Mouse (Mus musculus) heart, postnatal 14 days (tissue): ENCODE measurements at regions not wholly inside any gene's neighbourhood (a gene's known extent, or its start where the extent isn't known, plus 50 kb on each side); places are given as distances from the start of the nearest gene placed in this dataset.

ENCODE experiments used
- DNase-seq, 2 experiments: peaks; one replicate each; pipeline ENCODE4 v3.0.0; 2021 to 2022
- intact Hi-C: fragments of 180-260 bp; cut with DNase I; formaldehyde crosslinking; loops from one replicate; pipeline ENCODE4 v1.15.1; 2025

GRCm38 (mm10) chr8:30797341-30797740 is 2631.2 kb upstream of the 5930422O12Rik start:
- DNase-seq: no peak
- intact Hi-C loops: no loop called here

- intact Hi-C loops: no loop called here
- no peak for DNase-seq
Observed at GRCm38 (mm10) chr8:30817028-30817427, 2611.5 kb upstream of the 5930422O12Rik start.

- no peak for DNase-seq
- intact Hi-C loops: no loop called here
Observed at GRCm38 (mm10) chr8:30822835-30823587, 2605.5 kb upstream of the 5930422O12Rik start.

GRCm38 (mm10) chr8:30823588-30823938 is 2604.9 kb upstream of the 5930422O12Rik start:
- intact Hi-C loops: no loop called here

GRCm38 (mm10) chr8:30826021-30826420 is 2602.5 kb upstream of the 5930422O12Rik start:
- intact Hi-C loops: no loop called here
- DNase-seq: no peak

More at GRCm38 (mm10) chr8:30823588-30823938, 2604.9 kb upstream of the 5930422O12Rik start:
- no peak for DNase-seq

- DNase-seq: no peak
- intact Hi-C loops: no loop called here
Observed at GRCm38 (mm10) chr8:30838056-30838455, 2590.5 kb upstream of the 5930422O12Rik start.

GRCm38 (mm10) chr8:30840064-30840463 is 2588.4 kb upstream of the 5930422O12Rik start:
- DNase-seq: peak; percentile 70 to 84
- intact Hi-C loops: loop anchor here (1.0 kb wide), 2 partner anchors 84 to 193 kb away; no protein-coding TSS in a partner anchor

- intact Hi-C loops: no loop called here
Observed at GRCm38 (mm10) chr8:30863017-30863416, 2565.5 kb upstream of the 5930422O12Rik start.

GRCm38 (mm10) chr8:30906044-30906695 is 2522.3 kb upstream of the 5930422O12Rik start:
- intact Hi-C loops: no loop called here
- DNase-seq: no peak

More at GRCm38 (mm10) chr8:30863017-30863416, 2565.5 kb upstream of the 5930422O12Rik start:
- DNase-seq: no peak

- intact Hi-C loops: no loop called here
- DNase-seq: peak; percentile 6 to 18
Observed at GRCm38 (mm10) chr8:30913664-30914063, 2514.8 kb upstream of the 5930422O12Rik start.

- intact Hi-C loops: no loop called here
- DNase-seq: no peak
Observed at GRCm38 (mm10) chr8:30915127-30915526, 2513.4 kb upstream of the 5930422O12Rik start.

GRCm38 (mm10) chr8:30915601-30916171 is 2512.8 kb upstream of the 5930422O12Rik start:
- intact Hi-C loops: no loop called here
- peak in 1 of 2 experiments; percentile 11 for DNase-seq

- peak; percentile 2 to 3 for DNase-seq
- intact Hi-C loops: no loop called here
Observed at GRCm38 (mm10) chr8:30916184-30916751, 2512.2 kb upstream of the 5930422O12Rik start.

GRCm38 (mm10) chr8:30921451-30921850 is 2507.1 kb upstream of the 5930422O12Rik start:
- intact Hi-C loops: no loop called here
- no peak for DNase-seq

- intact Hi-C loops: loop anchor here (1.0 kb wide), 1 partner anchor 83 kb away; no protein-coding TSS in a partner anchor
- DNase-seq: peak; percentile 34 to 74
Observed at GRCm38 (mm10) chr8:30923301-30924159, 2505.0 kb upstream of the 5930422O12Rik start.

GRCm38 (mm10) chr8:30924160-30924534 is 2504.4 kb upstream of the 5930422O12Rik start:
- intact Hi-C loops: loop anchor here (1.0 kb wide), 1 partner anchor 84 kb away; no protein-coding TSS in a partner anchor
- no peak for DNase-seq

GRCm38 (mm10) chr8:30924656-30925055 is 2503.9 kb upstream of the 5930422O12Rik start:
- intact Hi-C loops: loop anchor here (1.0 kb wide), 1 partner anchor 84 kb away; no protein-coding TSS in a partner anchor
- no peak for DNase-seq

GRCm38 (mm10) chr8:30937449-30938075 is 2490.9 kb upstream of the 5930422O12Rik start:
- intact Hi-C loops: no loop called here
- no peak for DNase-seq

GRCm38 (mm10) chr8:30940901-30941300 is 2487.6 kb upstream of the 5930422O12Rik start:
- no peak for DNase-seq
- intact Hi-C loops: no loop called here
